In the genomic region with DNA sequence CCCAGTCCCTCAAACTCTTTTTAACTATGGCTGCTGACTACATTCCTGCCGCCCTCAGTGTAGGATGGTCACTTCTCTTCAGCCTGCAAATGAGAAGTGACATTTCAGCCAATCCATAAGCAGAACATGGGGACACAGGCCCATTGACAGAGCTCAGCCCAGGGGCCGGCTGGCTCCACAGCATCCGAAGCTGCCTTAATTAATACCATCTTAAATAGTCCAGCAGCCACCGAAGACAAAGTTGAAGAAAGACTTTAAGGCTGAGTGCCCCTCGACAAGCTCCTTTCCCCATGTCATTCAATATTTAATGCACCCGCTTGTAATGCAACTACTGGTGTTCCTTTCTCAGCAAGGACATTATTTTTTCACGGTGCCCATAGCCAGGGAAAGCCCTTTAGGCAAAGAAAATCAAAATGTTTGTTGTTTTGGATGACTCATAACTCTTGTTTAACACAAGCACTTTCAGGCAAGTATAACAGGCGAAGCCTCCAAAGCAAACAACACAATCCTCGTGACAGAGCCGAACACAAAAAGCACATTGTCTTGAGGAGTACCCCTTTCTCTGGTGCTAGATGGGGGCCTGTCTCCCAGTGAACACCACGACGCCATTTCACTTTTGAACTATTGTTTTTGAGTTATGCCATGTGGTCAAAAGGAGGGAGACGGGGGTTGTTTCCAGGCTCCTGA, we compare ENCODE assay signal across 12 mouse cellular contexts. TPM values are rescaled to one million over a fixed set of nuclear protein-coding genes. Genes with fewer than 3 reads are reported as not detected.
DNase-seq lines count a peak whose midpoint lies in the region; ATAC-seq and TF ChIP-seq lines count a peak whose summit lies in the region.
"Had no signal": no experiment of that assay in that cellular context is flagged by ENCODE, and none has a peak within 500 bp of the region (broad histone marks: within the 10 kb centered on the region; RNA-seq: fewer than 3 reads in every experiment).

No protein-coding gene starts in this region.

- no peak for TF ChIP-seq CTCF in heart, adult 2 months (IDR thresholded peaks at IDR 0.05)

- H3K27me3 ChIP-seq in heart, embryonic 14.5 days (ENCODE audit: control insufficient read depth, insufficient read depth, low read length) = peaks cover 85% of the 10 kb centered on the region
- peaks cover 17% of the 10 kb centered on the region for H3K27me3 ChIP-seq in heart, adult 2 months (ENCODE audit: control insufficient read depth, insufficient read depth, low read length)
- H3K27me3 ChIP-seq in forebrain, embryonic 16.5 days (replicated peaks; ENCODE audit: control insufficient read depth, insufficient read depth, low read length) = peaks cover 32% of the 10 kb centered on the region
- H3K27me3 ChIP-seq in midbrain, embryonic 12.5 days = peaks cover 61% of the 10 kb centered on the region

- 58% methylated on average over 13 of the region's 13 CpGs for WGBS in heart, embryonic 14.5 days
- WGBS in heart, adult 2 months = 63% methylated on average over 13 of the region's 13 CpGs
- 5% methylated on average over 13 of the region's 13 CpGs for WGBS in forebrain, embryonic 16.5 days
- WGBS in midbrain, embryonic 12.5 days = 4% methylated on average over 13 of the region's 13 CpGs

- no peak overlapping the region; a peak in 1 of 4 replicates for H3K4me3 ChIP-seq in heart, embryonic 14.5 days (ENCODE audit: control insufficient read depth in 1 of 2, insufficient read depth in 1 of 2, low read depth in 1 of 2, low read length in 2 of 2)
- H3K4me3 ChIP-seq in heart, adult 2 months = no peak overlapping the region
- no peak overlapping the region for H3K4me3 ChIP-seq in forebrain, embryonic 16.5 days (replicated peaks; ENCODE audit: low read length)
- peak overlapping the region; percentile 18; the same call in 1 of the 2 replicates for H3K4me3 ChIP-seq in midbrain, embryonic 12.5 days

- peak overlapping the region; percentile 60; the same call in 1 of the 2 replicates for H3K4me2 ChIP-seq in heart, embryonic 14.5 days (ENCODE audit: low read length)
- H3K4me2 ChIP-seq in forebrain, embryonic 16.5 days (ENCODE audit: low read length) = peak overlapping the region; percentile 52
- H3K4me2 ChIP-seq in midbrain, embryonic 12.5 days (replicated peaks) = peak overlapping the region; percentile 41

- TF ChIP-seq POLR2A in heart, adult 2 months (IDR thresholded peaks at IDR 0.05; ENCODE audit: insufficient read depth, low read depth, low read length) = no peak

- peaks cover 4 to 17% of the 10 kb centered on the region in 2 experiments; a peak in 3 of 4 replicates for H3K4me1 ChIP-seq in heart, embryonic 14.5 days (ENCODE audit: control insufficient read depth in 2 of 2, insufficient read depth in 2 of 2, low read length in 2 of 2)
- H3K4me1 ChIP-seq in heart, adult 2 months (ENCODE audit: control insufficient read depth, insufficient read depth, low read length) = no peaks in the 10 kb centered on the region
- H3K4me1 ChIP-seq in forebrain, embryonic 16.5 days (replicated peaks; ENCODE audit: control insufficient read depth, insufficient read depth, low read length) = peaks cover 37% of the 10 kb centered on the region
- peaks cover 60% of the 10 kb centered on the region for H3K4me1 ChIP-seq in midbrain, embryonic 12.5 days

- TF ChIP-seq EP300 in heart, adult 2 months (IDR thresholded peaks at IDR 0.05; ENCODE audit: insufficient read depth, low read depth, low read length) = no peak

- no peak overlapping the region for H3K27ac ChIP-seq in heart, embryonic 14.5 days (replicated peaks in 1 of 2; ENCODE audit: control insufficient read depth in 1 of 2, insufficient read depth in 1 of 2, low read depth in 2 of 2, low read length in 2 of 2)
- H3K27ac ChIP-seq in heart, adult 2 months = no peak overlapping the region
- H3K27ac ChIP-seq in forebrain, embryonic 16.5 days (ENCODE audit: low read length) = peak overlapping the region; percentile 2
- peak overlapping the region; percentile 88 for H3K27ac ChIP-seq in midbrain, embryonic 12.5 days (replicated peaks)

- H3K9ac ChIP-seq in heart, embryonic 14.5 days (ENCODE audit: low read length) = no peak overlapping the region
- H3K9ac ChIP-seq in heart, adult 2 months (ENCODE audit: low read depth, low read length) = no peak overlapping the region
- no peak overlapping the region for H3K9ac ChIP-seq in forebrain, embryonic 16.5 days (replicated peaks; ENCODE audit: low read depth, low read length)
- H3K9ac ChIP-seq in midbrain, embryonic 12.5 days (replicated peaks) = no peak overlapping the region

- no peaks in the 10 kb centered on the region for H3K9me3 ChIP-seq in heart, embryonic 14.5 days (ENCODE audit: control insufficient read depth, low read length)
- no peaks in the 10 kb centered on the region for H3K9me3 ChIP-seq in forebrain, embryonic 16.5 days (ENCODE audit: control insufficient read depth, low read length)
- H3K9me3 ChIP-seq in midbrain, embryonic 12.5 days = no peaks in the 10 kb centered on the region

- DNase-seq in heart, adult 2 months = no peak
- DNase-seq in embryo, embryonic 10 days (ENCODE audit: low spot score) = peak; percentile 76
- DNase-seq in layer of hippocampus, adult 11-12 months (ENCODE audit: low spot score) = no peak
- DNase-seq in Muller cell, postnatal 12 days (ENCODE audit: inconsistent ontology term) = no peak
- no peak for DNase-seq in urinary bladder, postnatal 14 days (ENCODE audit: low spot score)
- DNase-seq: spleen, adult 18-20 months had no signal

- intact Hi-C loops in heart, adult 2 months (cut with DNase I) = no loop called here

- no peak for ATAC-seq in heart, embryonic 14.5 days (ENCODE audit: insufficient number of reproducible peaks, insufficient read depth, low FRiP score, low read depth)
- ATAC-seq in forebrain, embryonic 16.5 days = peak; percentile 24; the same call in 1 of the 2 replicates
- ATAC-seq in midbrain, embryonic 12.5 days (ENCODE audit: low FRiP score, low read depth) = peak; percentile 57

- H3K36me3 ChIP-seq in heart, embryonic 14.5 days (ENCODE audit: control insufficient read depth, insufficient read depth, low read length) = no peaks in the 10 kb centered on the region
- no peaks in the 10 kb centered on the region for H3K36me3 ChIP-seq in heart, adult 2 months (ENCODE audit: control insufficient read depth, insufficient read depth, low read length)
- H3K36me3 ChIP-seq in forebrain, embryonic 16.5 days (ENCODE audit: control insufficient read depth, insufficient read depth) = no peaks in the 10 kb centered on the region
- no peaks in the 10 kb centered on the region for H3K36me3 ChIP-seq in midbrain, embryonic 12.5 days

- no peaks in the 10 kb centered on the region for H3K79me2 ChIP-seq in heart, adult 2 months (replicated peaks; ENCODE audit: control insufficient read depth, insufficient read depth, low read length)

RNA-seq across cellular contexts. Expression of gene Gm5089, which starts 1.9 kb away (rescaled TPM):
- polyA plus RNA-seq in heart, embryonic 14.5 days (2014; fragmentation: Nextera tagmentation; extraction: Ambion mirVana) = not detected in 2 replicates
- not detected for total RNA-seq in heart, adult 2 months (2021)
- not detected in 2 replicates for polyA plus RNA-seq in heart, adult 2 months (2012; rRNA removed)
- polyA plus RNA-seq in forebrain, embryonic 16.5 days (2015; fragmentation: Nextera tagmentation; extraction: Ambion mirVana) = 0.40 and 0.47 TPM in 2 replicates
- polyA plus RNA-seq in midbrain, embryonic 12.5 days (2016; fragmentation: Nextera tagmentation; extraction: Ambion mirVana) = 1.7 and 2.6 TPM in 2 replicates
- total RNA-seq: gastrocnemius, adult 8-10 months; megakaryocyte progenitor cell, adult 5-6 weeks had no signal
- polyA plus RNA-seq: large intestine, adult 2 months had no signal

RNA-seq across cellular contexts. Expression of gene Zic5, which starts 12.6 kb away (rescaled TPM):
- 0.05 and 0.09 TPM in 2 replicates for polyA plus RNA-seq in heart, embryonic 14.5 days (2014; fragmentation: Nextera tagmentation; extraction: Ambion mirVana)
- not detected for total RNA-seq in heart, adult 2 months (2021)
- not detected in 2 replicates for polyA plus RNA-seq in heart, adult 2 months (2012; rRNA removed)
- 5.5 and 8.7 TPM in 2 replicates for polyA plus RNA-seq in forebrain, embryonic 16.5 days (2015; fragmentation: Nextera tagmentation; extraction: Ambion mirVana)
- 15.7 and 30.2 TPM in 2 replicates for polyA plus RNA-seq in midbrain, embryonic 12.5 days (2016; fragmentation: Nextera tagmentation; extraction: Ambion mirVana)
- total RNA-seq: gastrocnemius, adult 8-10 months; megakaryocyte progenitor cell, adult 5-6 weeks had no signal
- polyA plus RNA-seq: large intestine, adult 2 months had no signal

RNA-seq across cellular contexts. Expression of gene Zic2, which starts 22.4 kb away (rescaled TPM):
- polyA plus RNA-seq in heart, embryonic 14.5 days (2014; fragmentation: Nextera tagmentation; extraction: Ambion mirVana) = not detected in 2 replicates
- not detected for total RNA-seq in heart, adult 2 months (2021)
- 0.31 TPM in 1 of 2 replicates, not detected in the other for polyA plus RNA-seq in heart, adult 2 months (2012; rRNA removed)
- 4.4 and 5.6 TPM in 2 replicates for polyA plus RNA-seq in forebrain, embryonic 16.5 days (2015; fragmentation: Nextera tagmentation; extraction: Ambion mirVana)
- 14.2 and 21.1 TPM in 2 replicates for polyA plus RNA-seq in midbrain, embryonic 12.5 days (2016; fragmentation: Nextera tagmentation; extraction: Ambion mirVana)
- total RNA-seq: gastrocnemius, adult 8-10 months; megakaryocyte progenitor cell, adult 5-6 weeks had no signal
- polyA plus RNA-seq: large intestine, adult 2 months had no signal

RNA-seq across cellular contexts. Expression of gene Gm10837, which starts 37.5 kb away (rescaled TPM):
- not detected in 2 replicates for polyA plus RNA-seq in heart, embryonic 14.5 days (2014; fragmentation: Nextera tagmentation; extraction: Ambion mirVana)
- total RNA-seq in heart, adult 2 months (2021) = not detected
- polyA plus RNA-seq in heart, adult 2 months (2012; rRNA removed) = not detected in 2 replicates
- 0.16 and 0.41 TPM in 2 replicates for polyA plus RNA-seq in forebrain, embryonic 16.5 days (2015; fragmentation: Nextera tagmentation; extraction: Ambion mirVana)
- 0.31 and 0.68 TPM in 2 replicates for polyA plus RNA-seq in midbrain, embryonic 12.5 days (2016; fragmentation: Nextera tagmentation; extraction: Ambion mirVana)
- total RNA-seq: gastrocnemius, adult 8-10 months; megakaryocyte progenitor cell, adult 5-6 weeks had no signal
- polyA plus RNA-seq: large intestine, adult 2 months had no signal

Comparison
In these comparisons a context has a peak if more than half of its experiments do, and no peak if none do; other contexts are left out.
1. H3K27ac ChIP-seq: peak in forebrain, embryonic 16.5 days (single experiment) and midbrain, embryonic 12.5 days (single experiment); none in heart, embryonic 14.5 days (0 of 2) and heart, adult 2 months (single experiment).
2. Peak in every context shown above with its lines, with median percentiles within 50 percentile points of each other: H3K4me2 ChIP-seq.